Mouse (Mus musculus) A20 (cell line): ENCODE results near the gene Tnrc6c.

Experiments used
- DNase-seq: peaks from one replicate; pipeline ENCODE4 v3.0.0-alpha.2; 2011; ENCODE audit warnings: low read depth, low spot score

Gene Tnrc6c

DNA sequence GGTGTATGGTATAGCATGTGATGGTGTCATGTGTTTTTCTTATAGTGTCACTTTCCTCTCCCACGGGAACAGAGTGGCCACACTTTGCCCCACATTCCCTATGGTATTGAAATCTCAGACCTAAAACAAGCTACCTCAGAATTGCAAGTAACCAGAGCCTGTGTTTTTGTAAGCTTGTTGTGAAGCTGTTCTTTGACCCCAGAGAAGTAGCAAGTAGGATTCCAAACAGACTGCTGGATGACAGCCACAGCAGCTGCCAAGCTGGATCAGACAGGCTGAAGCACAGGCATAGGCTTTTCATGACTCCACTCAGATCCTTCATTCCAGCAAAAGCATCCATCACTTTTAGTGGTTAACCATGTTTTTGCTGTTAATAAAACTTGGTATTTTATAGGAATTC, 74.8 kb downstream of the Tnrc6c start:
- no peak for DNase-seq

DNA sequence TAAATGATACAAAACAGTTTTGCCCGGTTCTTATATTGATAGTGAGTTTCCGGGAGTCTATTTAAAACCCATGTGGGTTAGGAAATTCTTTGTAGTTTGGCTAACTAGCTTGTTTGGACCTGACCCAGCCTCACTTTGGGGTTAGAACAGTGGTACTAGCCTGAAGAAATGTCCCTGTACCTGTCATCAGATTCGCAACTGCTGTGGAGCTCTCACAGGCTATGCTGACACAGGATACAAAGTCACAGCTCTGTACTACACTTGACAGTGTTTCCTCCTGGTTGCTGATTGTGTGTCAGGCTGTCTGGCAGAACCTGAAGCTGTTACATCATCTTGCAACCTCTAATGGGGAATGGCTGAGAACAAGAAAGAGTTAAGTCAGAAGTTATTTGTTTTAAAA, 75.3 kb downstream of the Tnrc6c start:
- DNase-seq = no peak

DNA sequence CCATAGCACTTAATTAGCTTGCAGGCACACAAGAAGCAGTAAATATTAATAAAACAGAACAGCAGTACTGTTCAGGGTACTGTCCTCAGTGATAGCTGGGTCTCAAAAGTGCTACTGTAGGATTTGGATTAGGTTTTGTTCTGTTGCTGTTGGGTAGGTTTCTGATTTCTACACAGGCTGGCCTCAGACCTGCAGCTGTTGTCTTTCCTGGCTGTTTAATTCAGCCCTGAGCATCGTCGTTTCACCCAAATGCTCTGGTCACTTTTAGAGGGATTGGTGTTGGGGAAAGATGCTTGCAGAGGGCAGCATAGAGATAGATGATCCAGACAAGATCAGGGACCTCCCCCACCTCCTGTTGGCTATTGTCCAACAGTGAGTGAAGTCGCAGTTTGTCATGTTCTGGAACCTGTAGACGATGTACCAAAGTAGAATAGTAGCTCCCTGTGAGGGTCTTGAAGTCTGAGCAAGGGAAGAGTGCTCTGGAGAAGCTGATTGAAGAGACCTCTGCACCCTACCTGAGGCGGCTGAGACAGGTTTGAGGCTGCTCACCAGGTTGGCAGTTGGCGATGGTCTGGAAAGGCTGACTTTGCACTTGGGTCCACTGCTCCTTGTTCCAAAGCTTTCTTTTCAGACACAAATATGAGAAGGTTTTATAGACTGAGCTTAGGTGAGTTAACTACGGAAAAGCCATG, 75.9 kb downstream of the Tnrc6c start:
- no peak for DNase-seq

DNA sequence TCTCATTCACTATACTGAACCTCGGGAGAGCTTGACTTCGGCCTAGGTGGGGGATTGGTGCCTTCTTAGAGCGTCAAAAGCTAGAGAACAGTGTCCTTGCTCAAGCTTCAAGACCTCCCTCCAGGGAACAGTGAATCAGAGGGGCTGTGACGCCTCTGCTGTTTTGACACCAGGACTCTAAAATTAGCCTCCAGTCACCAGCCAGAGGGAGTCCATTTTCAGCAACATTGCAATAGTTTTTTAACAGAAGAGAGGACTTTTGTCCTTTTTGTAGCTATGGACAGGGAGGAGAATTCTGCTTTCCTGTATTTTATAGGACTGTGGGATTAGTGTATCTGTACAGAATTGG, 76.4 kb downstream of the Tnrc6c start:
- DNase-seq = peak; percentile 22

DNA sequence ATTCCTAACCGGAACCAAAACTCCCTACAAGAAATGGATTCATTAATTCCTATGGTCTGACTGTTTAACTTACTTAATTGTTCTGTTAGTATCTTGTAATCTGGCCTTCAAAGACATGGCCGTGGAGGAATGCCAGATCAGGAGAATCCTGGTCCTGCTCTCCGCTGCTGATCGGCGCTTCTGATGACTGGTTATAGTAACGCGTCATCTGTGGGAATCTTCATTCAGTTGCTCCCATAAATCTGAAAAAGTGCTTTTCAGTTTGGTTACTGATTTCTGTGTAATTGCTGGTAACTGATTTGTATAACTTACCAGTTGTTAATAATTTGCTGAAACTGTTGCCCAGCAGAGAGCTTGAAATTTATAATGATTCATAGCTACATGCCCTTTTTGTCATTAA, 77.4 kb downstream of the Tnrc6c start:
- DNase-seq = no peak

DNA sequence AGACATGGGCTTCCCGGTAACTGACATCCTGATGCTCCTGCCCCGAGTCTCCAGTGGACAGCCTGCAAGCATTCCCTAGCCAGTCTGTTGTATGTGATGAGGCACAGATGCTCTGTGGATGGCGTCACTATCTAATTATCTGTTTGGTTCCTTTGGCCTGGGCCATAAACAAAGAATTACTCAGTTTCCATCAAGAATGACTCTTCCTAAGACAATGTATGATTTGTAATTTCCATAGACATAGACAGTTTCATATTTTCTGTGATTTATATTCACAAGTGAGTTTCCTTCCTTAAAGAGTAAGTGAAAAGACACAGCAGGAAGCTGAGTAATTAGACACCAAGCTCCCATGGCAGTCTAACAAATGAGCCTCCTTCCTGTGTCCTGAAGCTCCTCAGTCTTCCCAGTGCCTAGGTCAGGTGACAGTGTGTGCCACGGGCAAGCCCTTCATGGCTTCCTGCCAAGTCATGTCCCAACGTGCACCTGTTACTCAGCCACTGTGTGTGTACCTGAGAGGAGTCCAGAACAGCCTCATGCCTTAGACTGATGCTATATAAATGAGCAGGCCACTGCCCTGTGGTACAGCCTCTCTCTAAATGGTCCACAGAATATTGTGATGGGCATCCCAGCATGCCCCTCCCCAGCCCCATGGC, 82.1 kb downstream of the Tnrc6c start:
- DNase-seq = no peak

DNA sequence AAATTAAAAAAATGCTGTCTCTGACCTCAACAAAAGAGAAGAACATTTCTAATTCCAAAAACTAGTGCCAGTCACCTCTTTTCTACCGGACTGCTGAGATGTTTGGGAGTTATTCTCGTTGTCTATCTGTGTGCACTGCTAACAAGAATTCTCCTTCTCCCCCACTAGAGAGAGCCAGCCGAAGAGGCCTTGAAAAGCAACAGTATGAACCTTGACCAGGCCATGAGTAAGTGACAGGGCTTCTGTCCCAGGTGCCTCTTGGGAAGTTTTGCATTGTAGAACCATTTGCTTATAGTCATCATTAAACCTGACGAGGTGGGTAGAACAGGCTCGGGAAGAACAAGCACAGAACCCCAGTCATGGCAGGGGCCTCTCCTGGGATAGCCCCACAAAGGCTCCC, 84.0 kb downstream of the Tnrc6c start:
- no peak for DNase-seq

DNA sequence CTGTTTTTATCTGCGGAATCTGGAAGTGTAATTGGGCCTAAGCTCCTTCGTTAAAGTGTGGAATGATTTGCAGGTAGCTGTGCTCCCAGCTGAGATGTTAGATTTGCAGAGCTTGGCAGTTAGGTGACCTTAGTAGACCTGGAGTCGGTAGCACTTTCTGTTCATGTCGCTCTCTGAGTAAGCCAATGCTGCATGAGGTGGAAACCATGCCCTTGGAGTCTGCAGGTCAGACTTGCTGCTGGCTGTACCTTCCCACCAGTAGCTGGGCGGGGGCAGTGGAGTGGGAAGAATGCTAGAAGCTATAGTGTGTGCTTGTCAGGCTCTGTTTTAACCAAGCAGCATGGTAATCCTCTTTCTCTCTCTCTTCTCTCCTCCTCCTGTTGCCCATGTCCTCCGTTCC, 87.0 kb downstream of the Tnrc6c start:
- DNase-seq = no peak

DNA sequence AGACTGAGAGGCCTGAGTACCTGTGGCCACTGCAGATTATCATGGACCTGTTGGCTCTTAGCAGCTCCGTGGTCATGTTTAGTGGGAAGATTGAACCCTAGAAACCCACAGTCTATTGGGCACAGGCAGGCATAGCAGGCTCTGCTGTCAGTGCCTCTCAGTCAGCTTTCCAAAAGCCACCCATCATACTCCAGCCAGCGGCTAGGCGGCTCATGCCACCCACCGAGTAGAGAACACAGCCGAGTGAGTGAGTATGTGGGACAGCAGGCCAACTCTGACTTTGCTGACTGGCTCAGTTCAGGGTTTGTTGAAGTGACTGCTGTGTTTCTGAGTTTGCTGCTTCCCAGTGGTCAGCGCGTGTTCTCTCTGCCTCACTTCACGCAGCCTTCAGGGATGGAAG, 88.2 kb downstream of the Tnrc6c start:
- DNase-seq = no peak

DNA sequence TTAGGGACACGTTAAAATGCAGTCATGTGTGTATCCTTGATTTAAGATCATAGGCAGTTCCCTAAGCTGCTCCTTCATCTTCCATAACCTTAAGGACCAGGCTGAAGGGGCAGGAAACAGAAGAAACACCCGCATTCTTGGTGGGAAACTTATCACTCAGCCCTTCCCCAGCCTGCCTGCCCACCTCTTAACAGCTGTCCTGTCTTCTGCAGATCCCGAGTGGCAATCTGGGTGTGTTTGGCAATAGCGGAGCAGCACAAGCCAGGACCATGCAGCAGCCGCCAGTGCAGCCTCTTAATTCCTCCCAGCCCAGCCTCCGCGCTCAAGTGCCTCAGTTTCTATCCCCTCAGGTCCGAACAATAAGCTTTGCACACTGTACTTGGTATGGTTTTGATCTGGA, 88.6 kb downstream of the Tnrc6c start:
- no peak for DNase-seq

DNA sequence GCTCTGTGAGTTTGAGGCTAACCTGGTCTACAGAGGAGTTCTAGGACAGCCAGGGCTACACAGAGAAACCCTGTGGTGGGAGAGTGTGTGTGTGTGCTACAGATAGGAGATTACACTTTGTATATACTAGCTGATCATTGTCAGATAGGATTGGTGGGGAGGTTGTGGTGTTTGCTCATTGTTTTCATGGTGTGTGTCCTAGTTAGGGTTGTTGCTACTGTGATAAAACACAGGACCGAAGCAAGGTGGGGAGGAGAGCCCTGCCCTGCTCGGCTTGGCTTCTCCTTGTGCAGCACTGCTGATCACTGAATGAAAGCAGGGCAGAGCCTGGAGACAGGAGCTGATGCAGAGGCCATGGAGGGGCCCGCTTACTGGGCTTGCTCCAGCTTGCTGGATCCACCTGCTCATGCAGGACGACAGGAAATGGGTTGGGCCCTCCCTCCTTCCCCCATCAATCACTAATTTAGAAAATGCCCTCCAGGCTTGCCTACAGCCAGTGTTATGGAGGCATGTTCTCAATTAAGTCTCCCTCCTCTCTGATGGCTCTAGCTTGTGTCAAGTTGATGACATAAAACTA, 89.5 kb downstream of the Tnrc6c start:
- DNase-seq = no peak

DNA sequence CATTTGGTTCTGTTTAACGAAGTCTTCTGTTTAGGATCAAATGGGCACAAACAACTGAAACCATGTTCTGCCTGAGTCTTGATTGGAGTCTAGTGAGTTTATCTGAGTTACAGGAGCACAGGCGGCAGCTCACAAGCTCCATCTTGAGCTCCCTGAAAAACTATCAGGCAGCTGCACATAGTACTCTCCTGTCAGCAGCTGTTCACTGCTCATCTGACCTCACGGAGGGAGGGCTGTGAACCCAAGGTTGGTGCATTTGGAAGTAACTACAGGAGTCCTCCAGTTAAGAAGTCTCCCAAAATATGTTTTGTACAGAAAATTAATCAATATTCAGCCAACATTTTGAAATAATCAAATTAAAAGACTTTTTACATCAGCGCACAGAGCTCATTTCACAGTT, 94.5 kb downstream of the Tnrc6c start:
- no peak for DNase-seq

DNA sequence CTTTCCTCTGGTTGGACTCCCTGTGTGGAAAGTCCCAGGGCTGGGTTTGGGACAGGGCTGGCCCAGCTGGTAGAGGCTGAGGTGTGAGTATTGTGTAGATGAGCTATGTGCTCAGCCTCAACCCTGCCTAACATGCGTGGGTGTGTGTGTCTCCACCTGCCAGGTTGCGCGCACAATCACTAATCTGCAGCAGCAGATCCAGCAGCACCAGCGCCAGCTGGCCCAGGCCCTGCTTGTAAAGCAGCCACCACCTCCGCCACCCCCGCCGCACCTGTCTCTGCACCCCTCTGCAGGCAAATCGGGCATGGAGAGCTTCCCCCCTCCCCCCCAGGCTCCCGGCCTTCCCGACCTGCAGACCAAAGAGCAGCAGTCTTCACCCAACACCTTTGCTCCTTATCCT, 95.3 kb downstream of the Tnrc6c start:
- no peak for DNase-seq

DNA sequence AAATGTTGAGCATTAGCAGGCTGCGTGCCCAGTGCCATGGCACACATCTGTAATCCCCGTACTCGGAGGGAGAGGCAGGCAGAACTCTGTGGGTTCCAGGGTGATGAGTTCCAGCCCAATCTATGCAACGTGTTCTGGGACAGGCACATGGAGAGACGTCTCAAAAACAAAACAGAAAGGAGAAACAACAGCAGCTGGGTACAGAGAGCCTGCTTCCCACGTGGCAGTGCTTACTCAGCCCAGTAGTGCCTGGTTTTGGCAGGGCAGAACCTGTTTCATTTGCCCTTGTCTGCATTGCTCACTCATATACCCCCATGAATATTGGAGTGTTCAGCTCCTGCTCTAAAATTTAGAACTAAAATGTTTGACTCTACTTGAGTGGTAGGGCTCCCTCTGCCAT, 97.5 kb downstream of the Tnrc6c start:
- DNase-seq = peak; percentile 88

DNA sequence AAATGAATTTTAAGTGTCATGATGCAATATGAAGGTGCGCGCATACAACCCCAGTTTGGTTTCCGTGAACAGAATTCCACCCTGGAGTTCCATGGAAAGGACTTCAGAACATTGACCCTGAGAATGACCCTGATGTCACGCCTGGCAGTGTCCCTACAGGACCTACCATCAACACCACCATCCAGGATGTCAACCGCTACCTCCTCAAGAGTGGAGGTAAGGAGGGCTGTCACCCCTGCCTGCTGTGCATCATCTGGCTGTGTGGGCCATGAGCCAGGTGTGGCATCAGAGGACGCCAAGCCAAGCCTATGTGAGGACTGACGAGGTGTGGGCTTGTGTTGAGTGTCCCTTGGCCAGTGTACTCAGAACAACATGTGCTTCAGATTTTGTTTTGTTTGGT, 101.8 kb downstream of the Tnrc6c start:
- DNase-seq = no peak

DNA sequence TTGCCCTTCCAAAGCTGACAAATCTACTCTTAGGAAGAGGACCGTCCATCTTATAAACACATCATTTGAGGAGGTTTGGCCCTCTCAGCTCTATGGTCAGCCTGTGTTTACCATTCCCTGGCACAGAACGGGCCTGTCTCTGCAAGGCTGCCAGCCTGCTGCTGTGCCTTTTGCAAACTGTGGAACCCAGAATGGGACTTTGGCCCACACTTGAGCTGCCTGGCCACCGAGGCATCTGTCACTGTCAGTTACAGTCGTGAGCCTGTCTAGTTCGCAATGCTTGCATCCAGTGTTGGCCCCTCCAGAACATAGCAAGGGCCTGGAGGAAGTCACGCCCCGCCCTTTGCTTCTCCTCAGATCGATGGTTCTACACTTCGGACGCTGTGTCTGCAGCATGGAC, 105.2 kb downstream of the Tnrc6c start:
- DNase-seq = no peak

DNA sequence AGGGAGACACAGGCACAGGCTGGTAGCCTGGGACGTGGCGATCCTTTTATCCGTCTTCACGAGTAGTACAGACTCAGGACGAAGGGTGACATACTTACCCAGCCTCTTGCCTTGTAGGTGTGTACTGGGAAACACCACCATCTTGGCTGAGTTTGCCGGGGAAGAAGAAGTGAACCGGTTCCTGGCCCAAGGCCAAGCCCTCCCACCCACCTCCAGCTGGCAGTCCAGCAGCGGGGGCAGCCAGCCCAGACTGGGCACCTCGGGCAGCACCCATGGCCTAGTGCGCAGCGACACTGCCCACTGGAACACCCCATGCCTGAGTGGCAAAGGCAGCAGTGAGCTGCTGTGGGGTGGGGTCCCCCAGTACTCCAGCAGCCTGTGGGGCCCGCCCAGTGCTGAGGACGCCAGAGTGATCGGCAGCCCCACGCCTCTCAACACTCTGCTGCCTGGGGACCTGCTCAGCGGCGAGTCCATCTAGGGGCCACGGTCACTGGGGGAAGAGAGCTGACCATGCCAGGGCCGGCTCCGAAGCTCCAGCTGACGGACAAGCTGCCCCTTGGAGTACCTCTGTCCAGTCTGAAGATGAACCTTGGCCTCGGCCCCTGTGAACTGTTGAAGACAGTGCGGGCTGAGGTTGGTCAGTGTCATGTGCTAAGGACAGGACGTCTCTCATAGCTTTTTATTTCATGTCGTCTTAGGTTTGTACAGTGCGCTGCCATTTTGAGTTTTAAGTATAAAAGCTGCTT, 106.5 kb downstream of the Tnrc6c start:
- DNase-seq = no peak

DNA sequence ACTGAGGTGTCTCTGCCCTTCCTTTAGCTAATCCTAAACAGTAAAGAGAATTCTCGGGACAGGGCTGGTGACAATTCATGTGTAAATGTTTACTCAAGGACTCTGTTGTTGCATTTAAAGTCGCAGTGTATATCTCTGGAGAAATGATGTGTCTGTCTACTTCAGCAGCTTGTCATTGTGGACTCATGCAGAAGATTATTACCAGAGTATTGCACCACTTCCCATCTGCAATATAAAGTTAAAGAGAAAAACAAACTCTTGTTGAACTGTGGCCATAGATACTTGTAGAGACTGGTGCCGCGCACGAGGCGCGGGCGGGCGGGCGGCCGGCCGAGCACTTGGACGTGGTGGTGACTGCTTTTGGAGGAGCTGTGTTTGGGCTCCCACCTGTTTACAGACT, 107.7 kb downstream of the Tnrc6c start:
- peak; percentile 71 for DNase-seq

DNA sequence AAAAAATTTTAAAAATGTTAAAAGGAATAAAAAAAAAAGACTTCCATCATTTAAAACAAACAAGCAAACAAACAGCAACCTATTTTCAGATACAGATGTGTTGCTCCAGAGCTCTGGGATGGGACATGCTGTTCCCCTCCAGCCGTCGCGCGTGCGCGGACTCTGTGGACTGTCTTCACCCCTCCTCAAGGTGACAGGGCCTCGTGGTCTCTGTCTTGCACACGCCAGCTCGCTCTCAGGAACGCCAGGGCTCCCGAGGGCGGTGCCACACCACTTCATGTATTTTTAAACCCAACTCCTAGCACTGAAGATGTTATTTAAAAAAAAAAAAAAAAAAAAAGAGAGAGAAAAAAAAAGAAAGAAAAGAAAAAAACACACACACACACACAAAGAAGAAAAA, 108.2 kb downstream of the Tnrc6c start:
- DNase-seq = peak; percentile 77

DNA sequence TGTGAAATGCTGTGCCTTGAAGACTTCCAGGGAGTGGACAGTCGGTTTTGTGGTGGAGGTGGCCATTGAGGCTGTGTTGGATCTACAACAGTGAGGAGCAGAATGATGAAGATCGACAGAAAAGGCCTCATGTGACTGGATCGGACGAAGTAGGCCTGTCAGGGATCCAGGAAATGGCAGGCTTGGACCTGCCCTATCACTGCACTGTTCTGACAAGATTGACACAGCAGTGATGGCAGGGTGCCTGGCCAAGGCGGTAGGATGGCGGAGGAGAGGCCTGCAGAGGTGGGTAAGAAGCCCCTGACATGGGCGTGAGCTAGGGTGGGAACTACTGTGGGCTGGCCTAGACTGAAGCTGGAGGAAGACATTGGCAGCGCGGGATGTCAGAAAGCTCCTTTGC, 110.2 kb downstream of the Tnrc6c start:
- DNase-seq = no peak

DNA sequence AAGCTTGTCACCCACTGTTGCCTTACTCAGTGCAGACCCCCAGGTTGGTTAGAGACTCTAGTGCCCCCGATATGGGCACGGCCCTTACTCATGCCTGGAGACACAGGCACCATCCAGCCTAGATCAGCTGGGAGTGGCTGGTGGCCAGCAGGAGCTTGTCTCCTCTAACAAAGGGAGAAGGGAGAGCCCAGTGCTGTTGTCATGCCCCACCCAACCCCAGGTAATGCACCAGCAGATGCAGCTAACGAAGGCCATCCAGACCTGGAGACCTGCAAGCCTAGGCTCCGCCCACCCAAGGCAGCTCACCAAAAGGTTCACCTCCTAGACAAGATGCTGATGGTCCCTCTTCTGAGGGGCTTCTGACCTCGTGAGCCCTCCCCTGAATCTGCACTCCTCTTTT, 111.3 kb downstream of the Tnrc6c start:
- DNase-seq = no peak

DNA sequence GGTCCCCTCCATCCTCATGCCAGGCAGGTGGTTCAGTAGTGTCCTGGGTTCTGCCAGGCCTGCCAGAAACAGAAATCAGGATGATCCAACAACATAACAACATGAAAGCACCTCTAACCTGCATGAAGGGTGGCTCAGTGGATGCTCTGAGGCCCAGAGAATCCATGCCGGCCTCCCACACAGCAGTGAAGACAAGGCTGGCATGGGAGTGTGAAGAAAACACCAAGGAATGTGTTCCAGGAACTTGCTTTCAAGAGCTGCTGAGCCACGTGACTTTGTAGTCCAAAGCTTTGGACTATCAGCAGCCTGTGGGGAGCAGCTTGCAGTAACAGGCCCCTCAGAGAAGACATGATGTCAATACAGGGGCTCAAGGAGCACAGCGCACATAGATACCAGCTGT, 112.2 kb downstream of the Tnrc6c start:
- DNase-seq = no peak
